Mouse (Mus musculus): ENCODE results near the gene Tnk2. TPM values are rescaled to one million over a fixed set of nuclear protein-coding genes. Genes with fewer than 3 reads are reported as not detected.

Gene Tnk2
- polyA plus RNA-seq, 1 experiment, result 35.0 TPM

GRCm38 (mm10) chr16:32696841-32697464, 53.3 kb downstream of the Tnk2 start:
- no peak for TF ChIP-seq CEBPB (IDR thresholded peaks at IDR 0.05; ENCODE audit: insufficient read depth, poor library complexity, severe bottlenecking)
- TF ChIP-seq POLR2A (IDR thresholded peaks at IDR 0.05; ENCODE audit: insufficient read length, low read depth), result no peak
- no peak for TF ChIP-seq MYOD1 (IDR thresholded peaks at IDR 0.05; ENCODE audit: control insufficient read depth in 1 of 3, insufficient read length in 2 of 3, low read depth in 2 of 3)
- no peak for TF ChIP-seq TCF3 (IDR thresholded peaks at IDR 0.05; ENCODE audit: insufficient read length, low read depth)
- no peak for TF ChIP-seq REST (IDR thresholded peaks at IDR 0.05; ENCODE audit: insufficient read depth, insufficient read length)
- no peak for TF ChIP-seq MAX (IDR thresholded peaks at IDR 0.05; ENCODE audit: low read depth)
- TF ChIP-seq USF1 (IDR thresholded peaks at IDR 0.05; ENCODE audit: low read depth), result no peak
- TF ChIP-seq MYOG (IDR thresholded peaks at IDR 0.05; ENCODE audit: control insufficient read depth in 1 of 3, insufficient read depth in 1 of 3, insufficient read length in 2 of 3, low read depth in 2 of 3), result no peak
- no peak for TF ChIP-seq E2F4 (IDR thresholded peaks at IDR 0.05; ENCODE audit: insufficient read depth)
- no peaks in the 10 kb centered on the region for H3K27me3 ChIP-seq (ENCODE audit: control insufficient read depth, insufficient read depth, insufficient read length)
- H3K4me3 ChIP-seq, result no peak overlapping the region
- no peaks in the 10 kb centered on the region for H3K36me3 ChIP-seq (ENCODE audit: control insufficient read depth, insufficient read depth)
- no peak overlapping the region for H3K4me2 ChIP-seq (ENCODE audit: low read depth)
- H3K79me2 ChIP-seq (ENCODE audit: control insufficient read depth, insufficient read depth), result no peaks in the 10 kb centered on the region
- no peak overlapping the region for H3ac ChIP-seq (ENCODE audit: control insufficient read depth, insufficient read length)

DNA sequence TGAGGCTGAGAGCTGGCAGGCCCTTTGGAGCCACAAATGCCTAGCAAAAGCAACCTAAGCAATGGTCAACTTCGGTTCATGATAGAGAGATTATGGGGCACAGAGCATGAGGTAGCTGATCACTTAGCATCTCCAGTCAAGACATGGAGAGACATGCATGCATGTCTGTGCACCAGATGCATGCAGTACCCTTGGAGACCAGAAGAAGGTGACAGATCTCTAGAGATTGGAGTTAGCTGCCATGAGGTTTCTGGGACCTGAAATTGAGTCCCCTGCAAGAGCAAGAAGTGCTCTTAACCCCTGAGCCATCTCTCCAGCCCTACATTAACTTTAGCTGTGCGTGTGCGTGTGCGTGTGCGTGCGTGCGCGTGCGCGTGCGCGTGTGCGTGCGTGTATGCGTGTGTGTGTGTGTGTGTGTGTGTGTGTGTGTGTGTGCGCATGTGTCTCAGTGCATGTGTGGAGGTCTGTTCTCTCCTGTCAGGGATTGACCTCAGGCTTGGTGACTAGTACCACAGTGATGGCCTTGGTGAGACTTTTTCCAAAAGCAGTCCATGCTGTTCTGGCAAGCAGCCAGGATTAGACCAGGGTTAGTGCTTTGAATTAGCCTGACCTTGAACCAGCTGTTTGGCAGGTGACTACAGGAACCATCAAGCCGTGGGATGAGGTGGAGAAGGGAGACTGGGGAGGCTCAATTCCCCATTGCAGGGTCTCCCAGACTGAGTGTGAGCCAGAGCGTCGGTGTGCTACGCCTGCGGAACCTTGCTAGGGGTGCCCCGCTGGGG, 54.2 kb downstream of the Tnk2 start:
- H3K79me2 ChIP-seq (ENCODE audit: control insufficient read depth, insufficient read depth), result no peaks in the 10 kb centered on the region
- TF ChIP-seq POLR2A (IDR thresholded peaks at IDR 0.05; ENCODE audit: insufficient read length, low read depth) (no peak), MAX (IDR thresholded peaks at IDR 0.05; ENCODE audit: low read depth) (no peak), POLR2AphosphoS2 (IDR thresholded peaks at IDR 0.05; ENCODE audit: insufficient read length, low read depth) (no peak), USF1 (IDR thresholded peaks at IDR 0.05; ENCODE audit: low read depth) (no peak), E2F4 (IDR thresholded peaks at IDR 0.05; ENCODE audit: insufficient read depth) (no peak), MYOG (IDR thresholded peaks at IDR 0.05; ENCODE audit: control insufficient read depth in 1 of 3, insufficient read depth in 1 of 3, insufficient read length in 2 of 3, low read depth in 2 of 3) (no peak), TCF12 (IDR thresholded peaks at IDR 0.05; ENCODE audit: insufficient read depth, poor library complexity, severe bottlenecking) (no peak), REST (IDR thresholded peaks at IDR 0.05; ENCODE audit: insufficient read depth, insufficient read length) (no peak), CEBPB (IDR thresholded peaks at IDR 0.05; ENCODE audit: insufficient read depth, poor library complexity, severe bottlenecking) (no peak), MYOD1 (IDR thresholded peaks at IDR 0.05; ENCODE audit: control insufficient read depth in 1 of 3, insufficient read length in 2 of 3, low read depth in 2 of 3) (no peak), TCF3 (IDR thresholded peaks at IDR 0.05; ENCODE audit: insufficient read length, low read depth) (no peak), SRF (IDR thresholded peaks at IDR 0.05; ENCODE audit: control insufficient read depth, insufficient read length, low read depth) (no peak)
- no peaks in the 10 kb centered on the region for H3K36me3 ChIP-seq (ENCODE audit: control insufficient read depth, insufficient read depth)
- H3K4me3 ChIP-seq, result no peak overlapping the region
- no peaks in the 10 kb centered on the region for H3K27me3 ChIP-seq (ENCODE audit: control insufficient read depth, insufficient read depth, insufficient read length)
- H3ac ChIP-seq (ENCODE audit: control insufficient read depth, insufficient read length), result no peak overlapping the region
- no peak overlapping the region for H3K4me2 ChIP-seq (ENCODE audit: low read depth)

DNA sequence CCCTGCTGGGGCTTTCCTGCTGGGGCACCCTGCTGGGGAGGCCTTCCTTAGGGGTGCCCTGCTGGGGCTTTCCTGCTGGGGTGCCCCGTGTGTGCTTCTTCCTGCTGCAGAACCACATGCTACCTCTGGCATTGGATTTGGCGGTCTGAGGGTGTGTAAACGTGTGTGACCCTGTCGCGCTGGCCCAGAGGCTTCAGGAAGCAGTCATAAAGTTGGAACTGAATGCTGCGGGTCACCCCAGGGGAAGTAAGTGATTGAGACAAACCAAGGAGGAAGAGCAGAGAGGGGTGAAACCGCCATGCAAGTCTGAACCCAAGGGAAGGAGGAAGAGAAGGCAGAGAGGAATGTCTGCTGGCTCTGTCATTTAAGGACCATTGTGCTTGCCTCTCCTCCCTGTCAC, 54.9 kb downstream of the Tnk2 start:
- Histone ChIP-seq H3K79me2 (ENCODE audit: control insufficient read depth, insufficient read depth) (no peaks in the 10 kb centered on the region), H3K27me3 (ENCODE audit: control insufficient read depth, insufficient read depth, insufficient read length) (no peaks in the 10 kb centered on the region), H3ac (ENCODE audit: control insufficient read depth, insufficient read length) (no peak overlapping the region), H3K4me2 (ENCODE audit: low read depth) (no peak overlapping the region), H3K36me3 (ENCODE audit: control insufficient read depth, insufficient read depth) (no peaks in the 10 kb centered on the region), H3K4me3 (no peak overlapping the region)
- TF ChIP-seq E2F4 (IDR thresholded peaks at IDR 0.05; ENCODE audit: insufficient read depth) (no peak), POLR2A (IDR thresholded peaks at IDR 0.05; ENCODE audit: insufficient read length, low read depth) (no peak)

DNA sequence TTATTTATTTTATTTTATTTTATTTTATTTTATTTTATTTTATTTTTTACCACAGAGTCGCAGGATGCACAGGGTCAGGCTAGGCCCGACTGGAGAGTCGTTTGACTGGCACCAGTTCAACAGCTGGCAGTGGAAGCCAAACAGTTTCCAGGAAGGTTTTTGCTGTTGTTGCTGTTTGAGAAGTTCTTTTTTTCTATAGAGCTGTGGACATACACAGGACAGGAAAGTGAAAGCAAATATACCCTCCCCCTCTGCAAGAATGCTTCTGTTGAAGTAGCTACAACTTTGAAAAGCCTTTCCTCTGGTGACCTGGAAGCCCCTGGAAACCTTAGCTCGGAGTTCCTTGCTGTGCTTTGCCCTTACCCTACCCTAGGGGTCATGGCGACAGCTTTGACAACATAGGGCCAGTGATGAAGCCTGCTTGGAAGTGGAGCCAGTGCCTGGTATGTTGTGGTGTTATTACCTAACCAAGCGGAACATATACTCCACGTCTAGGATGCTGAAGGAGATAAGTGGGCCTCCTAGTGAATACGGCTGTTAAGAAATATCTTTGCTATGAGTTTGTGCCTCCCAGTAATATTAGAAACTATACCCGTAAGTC, 59.7 kb downstream of the Tnk2 start:
- Histone ChIP-seq H3K4me3 (no peak overlapping the region), H3K36me3 (ENCODE audit: control insufficient read depth, insufficient read depth) (no peaks in the 10 kb centered on the region), H3K79me2 (ENCODE audit: control insufficient read depth, insufficient read depth) (no peaks in the 10 kb centered on the region), H3K4me2 (ENCODE audit: low read depth) (no peak overlapping the region), H3ac (ENCODE audit: control insufficient read depth, insufficient read length) (no peak overlapping the region), H3K27me3 (ENCODE audit: control insufficient read depth, insufficient read depth, insufficient read length) (no peaks in the 10 kb centered on the region)
- no peak for TF ChIP-seq POLR2AphosphoS2 (IDR thresholded peaks at IDR 0.05; ENCODE audit: insufficient read length, low read depth)
- TF ChIP-seq E2F4 (IDR thresholded peaks at IDR 0.05; ENCODE audit: insufficient read depth), result no peak
- TF ChIP-seq SRF (IDR thresholded peaks at IDR 0.05; ENCODE audit: control insufficient read depth, insufficient read length, low read depth), result no peak
- TF ChIP-seq REST (IDR thresholded peaks at IDR 0.05; ENCODE audit: insufficient read depth, insufficient read length), result no peak
- TF ChIP-seq MAX (IDR thresholded peaks at IDR 0.05; ENCODE audit: low read depth), result no peak

DNA sequence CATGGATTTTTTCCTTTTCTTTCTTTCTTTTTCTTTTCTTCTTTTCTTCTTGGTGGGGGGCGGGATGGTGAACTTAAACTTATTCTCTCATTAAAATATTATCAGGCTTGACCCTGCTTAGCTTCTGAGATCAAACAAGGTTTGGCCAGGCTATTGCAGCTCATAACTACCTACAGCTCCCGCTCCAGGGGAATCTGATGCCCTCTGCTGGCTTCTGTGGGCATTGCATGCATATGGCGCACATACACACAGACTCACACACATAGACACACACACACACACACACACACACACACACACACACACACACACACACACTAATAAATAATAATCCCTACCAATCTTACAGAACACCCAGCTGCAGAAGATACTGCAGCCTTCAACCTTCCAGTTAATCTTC, 61.9 kb downstream of the Tnk2 start:
- H3K4me2 ChIP-seq (ENCODE audit: low read depth), result no peak overlapping the region
- H3K36me3 ChIP-seq (ENCODE audit: control insufficient read depth, insufficient read depth), result no peaks in the 10 kb centered on the region
- no peaks in the 10 kb centered on the region for H3K27me3 ChIP-seq (ENCODE audit: control insufficient read depth, insufficient read depth, insufficient read length)
- H3K4me3 ChIP-seq, result no peak overlapping the region
- no peaks in the 10 kb centered on the region for H3K79me2 ChIP-seq (ENCODE audit: control insufficient read depth, insufficient read depth)
- no peak overlapping the region for H3ac ChIP-seq (ENCODE audit: control insufficient read depth, insufficient read length)
- TF ChIP-seq REST (IDR thresholded peaks at IDR 0.05; ENCODE audit: insufficient read depth, insufficient read length), result no peak
- TF ChIP-seq E2F4 (IDR thresholded peaks at IDR 0.05; ENCODE audit: insufficient read depth), result no peak
- TF ChIP-seq USF1 (IDR thresholded peaks at IDR 0.05; ENCODE audit: low read depth), result no peak
- no peak for TF ChIP-seq SRF (IDR thresholded peaks at IDR 0.05; ENCODE audit: control insufficient read depth, insufficient read length, low read depth)
- TF ChIP-seq POLR2A (IDR thresholded peaks at IDR 0.05; ENCODE audit: insufficient read length, low read depth), result no peak
- no peak for TF ChIP-seq MAX (IDR thresholded peaks at IDR 0.05; ENCODE audit: low read depth)
- no peak for TF ChIP-seq CEBPB (IDR thresholded peaks at IDR 0.05; ENCODE audit: insufficient read depth, poor library complexity, severe bottlenecking)
- TF ChIP-seq MYOD1 (IDR thresholded peaks at IDR 0.05; ENCODE audit: control insufficient read depth in 1 of 3, insufficient read length in 2 of 3, low read depth in 2 of 3), result no peak
- no peak for TF ChIP-seq MYOG (IDR thresholded peaks at IDR 0.05; ENCODE audit: control insufficient read depth in 1 of 3, insufficient read depth in 1 of 3, insufficient read length in 2 of 3, low read depth in 2 of 3)

All from myocyte (in vitro differentiated cells).